Mouse (Mus musculus) G1E-ER4 (cell line): Measurements from ENCODE around the gene Cfap298. TPM values are rescaled to one million over a fixed set of nuclear protein-coding genes. Genes with fewer than 3 reads are reported as not detected.

Source experiments
- GATA1 ChIP-seq: IDR thresholded peaks from one replicate; pipeline ENCODE4 v1.8.0; 2012; ENCODE audit warnings: low read length, inconsistent platforms
- polyA plus RNA-seq: library from polyadenylated mRNA; stranded (reverse); fragments of >175 nt; gene quantifications from 2 replicates; pipeline ENCODE4 v1.2.3, GENCODE M21; 2012

Cfap298 gene
- polyA plus RNA-seq, 1 experiment: 70.5 TPM

DNA sequence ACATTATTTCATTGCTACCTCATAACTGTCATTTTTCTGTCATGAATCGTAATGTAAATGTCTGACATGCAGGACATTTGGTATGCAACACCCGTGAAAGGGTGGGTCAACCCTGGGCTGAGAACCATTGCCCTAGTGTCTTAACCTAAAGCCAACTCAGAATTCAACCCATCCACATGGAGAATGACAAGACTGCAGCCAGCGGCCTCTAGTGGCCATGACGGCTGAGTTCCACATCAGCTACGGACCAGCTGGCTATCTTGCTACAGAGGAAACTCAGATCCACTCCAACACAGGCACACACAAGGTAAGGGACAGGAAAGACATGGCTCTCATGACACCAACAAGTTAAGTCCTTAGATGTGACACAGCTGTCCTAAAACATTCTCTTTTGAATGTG is 9.5 kb downstream of the Cfap298 start:
- no peak for TF ChIP-seq GATA1

DNA sequence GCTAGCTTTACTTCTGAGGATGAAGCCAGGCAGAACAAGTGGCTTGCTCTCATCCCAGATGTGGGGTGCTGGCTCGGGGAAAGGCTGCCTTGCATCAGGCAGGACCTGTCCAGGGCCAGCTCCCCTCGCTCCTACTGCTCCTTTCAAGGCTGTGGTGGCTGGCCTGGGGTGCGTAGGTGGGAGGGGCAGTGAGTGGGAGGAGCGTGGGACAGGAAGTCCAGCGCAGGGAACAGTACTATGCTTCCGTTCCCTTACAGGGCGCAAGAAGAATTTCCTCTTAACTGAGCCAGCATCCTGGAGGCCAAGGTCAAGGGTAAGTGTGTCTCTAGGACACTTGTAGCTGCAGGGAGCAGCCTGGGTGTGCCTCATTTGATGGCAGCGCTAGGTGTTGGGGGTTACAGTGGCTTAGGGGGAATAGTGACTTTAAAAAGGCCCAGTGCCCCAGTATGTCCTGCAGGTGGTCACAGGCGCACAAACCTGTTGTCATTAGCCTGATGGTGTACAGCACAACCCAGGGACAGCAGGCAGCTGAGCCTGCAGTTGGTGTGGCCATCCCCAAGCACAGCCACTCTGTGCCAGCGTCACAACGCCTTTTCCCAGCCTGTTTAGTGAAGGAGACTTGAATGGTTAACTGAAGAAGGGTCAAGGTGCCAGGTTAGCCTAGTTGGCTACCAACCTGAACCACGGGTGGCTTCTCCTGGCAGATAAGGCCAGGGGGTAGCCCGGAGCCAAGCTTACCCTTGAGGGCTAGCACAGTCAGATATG is 10.1 kb downstream of the Cfap298 start:
- no peak for TF ChIP-seq GATA1

DNA sequence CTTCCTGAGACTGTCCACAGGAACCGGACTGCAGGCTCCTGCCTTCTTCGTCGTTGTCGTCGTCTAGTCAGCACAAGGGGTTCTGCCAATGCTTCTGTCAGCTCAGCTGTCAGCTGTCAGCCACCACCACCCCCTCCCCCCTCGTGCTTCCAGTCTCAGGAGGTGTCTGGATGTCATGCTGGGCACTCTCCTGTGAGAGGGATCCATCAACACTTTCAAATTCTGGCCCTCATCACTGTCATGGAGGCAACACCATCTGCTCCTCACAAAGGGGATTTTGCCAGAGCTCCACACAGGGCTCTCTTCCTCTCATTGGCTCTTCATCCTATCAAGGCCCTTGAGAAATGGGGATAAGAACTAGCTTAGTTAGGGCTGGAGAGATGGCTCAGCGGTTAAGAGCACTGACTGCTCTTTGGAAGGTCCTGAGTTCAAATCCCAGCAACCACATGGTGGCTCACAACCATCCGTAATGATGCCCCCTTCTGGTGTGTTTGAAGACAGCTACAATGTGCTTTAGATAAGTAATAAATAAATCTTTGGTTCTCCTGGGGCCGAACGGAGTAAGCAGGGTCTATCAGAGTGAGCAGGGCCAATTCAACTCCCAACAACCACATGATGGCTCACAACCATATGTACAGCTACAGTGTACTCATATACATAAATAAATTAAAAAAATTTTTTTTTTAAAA is 13.3 kb downstream of the Cfap298 start:
- TF ChIP-seq GATA1: no peak

DNA sequence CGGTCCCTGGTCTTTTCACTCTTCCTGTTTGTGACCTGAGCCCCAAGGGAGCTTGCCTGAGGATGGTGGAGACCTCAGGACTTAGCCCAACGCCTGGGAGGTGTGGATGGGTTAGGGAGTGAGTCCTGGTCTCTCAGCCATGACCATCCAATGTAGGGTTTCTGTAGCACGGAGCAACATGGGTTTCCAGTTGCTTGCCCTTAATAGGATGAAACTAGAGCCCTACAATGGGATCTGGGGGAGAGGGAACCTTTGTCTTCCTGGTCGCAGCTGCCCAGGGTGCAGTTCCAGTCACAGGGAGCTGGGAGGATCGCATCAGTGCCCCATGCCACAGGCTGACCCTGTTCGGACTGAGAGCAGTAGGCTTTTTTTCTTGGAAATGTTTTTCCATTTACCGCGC is 17.8 kb downstream of the Cfap298 start:
- no peak for TF ChIP-seq GATA1

DNA sequence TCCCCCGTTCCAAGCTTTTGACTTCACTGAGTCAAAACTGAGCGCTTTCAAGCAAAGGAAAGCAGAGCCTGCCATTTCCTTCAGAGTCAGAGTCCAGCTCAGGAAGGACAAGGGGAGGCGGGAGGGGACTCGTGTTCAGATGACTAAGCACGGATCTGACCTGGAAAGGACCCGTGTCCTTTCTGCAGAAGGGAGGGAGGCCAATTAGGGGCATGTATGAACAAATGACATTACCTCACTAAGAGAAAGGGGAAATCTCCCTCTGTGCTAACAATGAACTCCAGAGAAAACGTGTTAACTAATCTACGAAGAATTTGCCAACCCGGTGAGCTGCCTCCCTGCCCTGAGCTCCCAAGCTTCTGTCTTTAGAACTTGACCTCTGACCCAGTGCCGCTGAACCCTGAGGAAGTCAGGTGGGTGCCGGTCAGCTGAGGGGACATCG is 18.9 kb downstream of the Cfap298 start:
- no peak for TF ChIP-seq GATA1

DNA sequence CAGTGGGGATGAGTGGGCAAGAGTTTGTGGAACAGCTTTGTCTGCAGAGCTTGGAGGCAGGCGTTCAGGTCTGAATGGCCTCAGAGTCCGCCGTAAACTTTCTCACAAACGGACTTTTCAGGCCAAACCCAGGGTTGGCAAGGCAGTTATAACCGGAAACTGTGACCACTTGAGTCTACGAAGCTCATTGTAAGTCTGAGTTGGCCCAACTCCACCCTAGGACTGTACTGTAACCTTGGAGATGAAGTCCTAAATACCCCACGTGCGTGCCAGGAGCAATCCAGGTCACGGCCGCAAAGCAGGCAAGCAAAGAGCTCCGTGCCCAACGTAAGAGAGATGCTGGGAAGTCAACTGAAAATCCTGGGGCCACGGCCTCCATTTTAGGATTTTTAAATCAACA is 23.1 kb downstream of the Cfap298 start:
- TF ChIP-seq GATA1: no peak

DNA sequence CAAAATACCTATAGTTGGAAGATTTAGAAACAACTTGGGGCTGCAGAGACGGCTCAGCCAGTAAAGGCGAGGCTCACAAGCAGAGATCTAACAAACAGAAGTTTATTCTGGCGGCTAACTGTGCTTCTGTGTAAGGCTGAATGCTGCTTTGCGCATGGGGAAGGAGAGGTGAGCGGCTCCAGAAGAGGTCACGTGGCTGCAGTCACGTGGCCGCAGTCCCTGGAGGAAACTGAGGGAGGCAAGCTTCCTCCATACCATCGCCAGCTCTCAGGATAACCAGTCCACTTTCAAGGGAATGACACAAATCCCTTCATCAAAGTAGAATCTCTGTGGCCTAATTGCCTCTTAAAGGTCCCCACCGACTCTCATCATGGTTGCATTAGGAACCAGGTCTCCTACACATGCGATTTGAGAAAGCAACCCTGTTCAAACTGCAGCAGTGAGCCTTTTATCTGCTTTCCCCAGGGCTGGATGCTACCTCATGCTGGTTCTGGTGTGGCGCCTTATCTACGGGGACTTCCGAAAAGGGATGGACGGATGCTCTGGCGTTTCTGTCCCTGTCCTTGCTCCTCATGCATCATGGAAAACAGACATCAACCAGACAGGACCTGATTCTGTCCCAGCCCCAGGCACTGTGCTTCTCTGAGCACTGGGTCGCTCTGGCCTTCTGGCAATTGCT is 23.9 kb downstream of the Cfap298 start:
- no peak for TF ChIP-seq GATA1

DNA sequence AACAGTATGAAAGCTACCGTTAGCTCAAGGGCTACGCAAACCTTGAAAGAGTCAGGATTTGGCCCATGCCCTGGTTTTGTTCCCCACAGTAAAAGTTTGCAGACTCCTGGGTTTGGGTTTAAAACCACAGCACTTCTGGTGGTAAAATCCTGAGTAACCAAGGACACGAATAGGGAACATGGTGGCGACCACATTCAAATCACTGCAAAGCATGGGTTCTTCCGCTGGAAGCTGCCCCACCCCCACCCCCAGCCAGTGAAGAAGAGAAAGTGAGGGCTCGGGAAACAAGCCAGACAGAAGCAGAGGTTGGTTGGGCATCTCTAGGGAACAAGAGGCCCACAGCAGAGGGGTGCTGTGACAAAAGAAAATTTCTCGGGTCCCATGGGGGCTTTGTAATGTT is 27.7 kb downstream of the Cfap298 start:
- no peak for TF ChIP-seq GATA1

DNA sequence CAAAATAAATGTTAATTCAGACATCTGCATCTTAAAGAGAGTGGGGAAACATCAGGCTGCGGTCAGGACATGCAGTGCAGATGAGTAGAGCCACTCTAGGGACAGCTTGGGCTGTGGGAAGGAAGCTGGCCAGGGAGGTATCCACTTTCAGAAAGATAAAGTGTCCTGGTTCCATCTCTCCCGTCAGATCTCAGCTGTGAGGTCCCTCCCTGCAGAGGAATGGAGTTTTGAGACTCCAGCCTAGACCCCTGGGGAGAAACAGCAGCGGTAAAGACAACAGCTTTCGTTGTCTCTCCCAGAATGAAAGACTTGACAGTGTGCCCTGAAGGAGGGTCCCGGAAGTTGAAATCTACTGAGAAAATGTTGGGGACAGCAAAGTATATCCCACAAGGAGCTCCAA is 31.6 kb downstream of the Cfap298 start:
- TF ChIP-seq GATA1: no peak

DNA sequence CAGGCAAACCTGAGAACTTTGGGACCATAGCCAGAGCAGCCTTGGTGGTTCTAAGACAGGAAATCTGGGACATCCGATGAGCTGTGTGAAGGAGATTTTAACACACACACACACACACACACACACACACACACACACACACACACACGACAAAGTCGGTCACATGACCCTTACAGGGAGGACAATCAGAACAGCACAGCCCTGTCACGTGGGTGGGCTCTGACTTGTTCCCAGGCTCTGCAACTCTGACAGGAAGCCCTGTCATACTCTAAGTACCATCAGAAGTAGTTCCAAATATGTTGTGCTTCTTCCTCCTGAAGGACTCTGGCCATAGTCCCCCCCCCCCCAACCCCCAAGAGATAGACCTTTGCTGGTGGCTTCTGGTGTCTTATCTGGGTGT is 33.5 kb downstream of the Cfap298 start:
- no peak for TF ChIP-seq GATA1

DNA sequence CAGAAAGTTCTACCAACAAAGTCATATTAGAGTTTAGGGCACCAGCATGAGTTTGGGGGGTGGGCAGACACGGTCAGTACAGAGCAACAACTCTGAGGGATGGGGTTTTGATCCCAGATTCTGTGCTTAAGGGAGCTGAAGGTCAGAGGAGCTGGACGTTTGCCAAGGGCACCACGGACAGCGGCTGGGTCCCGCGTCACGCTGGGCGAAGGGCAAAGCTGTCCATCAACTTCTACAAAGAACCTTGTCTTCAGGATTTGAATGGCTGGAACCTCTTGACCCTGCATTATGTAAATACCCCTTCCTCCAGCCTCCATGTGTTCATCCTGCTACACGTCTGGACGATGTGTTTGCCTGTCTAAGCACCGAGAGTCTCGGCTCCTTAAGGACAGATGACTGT is 35.4 kb downstream of the Cfap298 start:
- TF ChIP-seq GATA1: no peak

DNA sequence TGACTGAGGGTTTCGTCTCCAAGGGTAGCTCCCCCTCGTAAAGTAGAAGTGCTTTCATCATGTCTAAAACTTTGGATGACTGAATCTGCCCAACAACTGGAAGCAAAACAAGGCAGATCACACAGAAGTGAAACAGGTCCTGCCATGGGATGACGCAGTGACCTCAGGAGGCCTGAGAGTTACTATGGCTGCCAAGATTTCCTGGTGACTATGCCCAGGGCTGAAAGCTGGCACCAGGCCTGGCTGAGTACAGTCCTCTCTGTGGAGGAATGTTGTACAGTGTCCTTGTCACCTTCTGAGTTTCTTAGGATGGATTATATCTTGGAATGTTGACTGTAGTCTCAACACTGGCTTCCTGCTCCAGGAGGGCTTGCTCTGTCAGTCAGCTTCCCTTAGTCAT is 37.3 kb downstream of the Cfap298 start:
- TF ChIP-seq GATA1: no peak

DNA sequence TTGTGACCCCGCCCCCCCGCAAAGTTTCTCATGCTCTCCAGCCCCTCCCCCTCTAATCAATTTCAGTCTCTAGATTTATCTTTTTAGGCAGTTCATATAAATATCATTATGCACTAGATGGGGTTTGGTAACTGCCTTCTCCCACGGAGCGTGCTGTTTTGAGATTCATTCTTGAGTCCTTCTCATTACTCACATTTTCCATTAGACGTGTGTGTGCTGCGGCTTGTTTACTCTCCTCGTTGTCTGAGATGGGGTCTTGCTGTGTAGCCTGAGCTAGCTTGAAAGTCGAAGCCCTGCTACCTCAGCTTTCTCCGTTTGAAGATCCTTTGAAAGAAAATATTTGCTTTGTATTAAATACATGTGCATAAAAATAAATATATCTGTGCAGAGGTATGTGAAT is 41.1 kb downstream of the Cfap298 start:
- no peak for TF ChIP-seq GATA1

DNA sequence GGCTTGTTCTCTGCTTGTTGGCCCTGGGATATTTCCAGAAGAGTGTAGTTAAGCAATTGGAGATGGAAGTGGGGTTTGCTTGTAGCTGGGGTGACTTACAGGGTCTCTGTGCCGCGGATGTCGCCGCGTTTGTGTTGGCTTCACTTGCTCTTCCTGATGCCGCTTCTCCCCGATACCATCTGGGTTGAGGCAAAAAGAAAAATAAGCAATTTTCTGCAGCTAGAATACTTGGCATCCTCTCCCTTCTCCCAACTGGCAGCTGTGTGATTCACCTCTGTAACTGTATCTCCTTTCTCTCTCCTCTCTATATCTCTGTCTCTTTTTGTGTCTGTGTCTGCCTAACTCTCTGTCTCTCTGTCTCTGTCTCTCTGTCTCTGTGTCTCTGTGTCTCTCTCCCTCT is 41.9 kb downstream of the Cfap298 start:
- no peak for TF ChIP-seq GATA1

DNA sequence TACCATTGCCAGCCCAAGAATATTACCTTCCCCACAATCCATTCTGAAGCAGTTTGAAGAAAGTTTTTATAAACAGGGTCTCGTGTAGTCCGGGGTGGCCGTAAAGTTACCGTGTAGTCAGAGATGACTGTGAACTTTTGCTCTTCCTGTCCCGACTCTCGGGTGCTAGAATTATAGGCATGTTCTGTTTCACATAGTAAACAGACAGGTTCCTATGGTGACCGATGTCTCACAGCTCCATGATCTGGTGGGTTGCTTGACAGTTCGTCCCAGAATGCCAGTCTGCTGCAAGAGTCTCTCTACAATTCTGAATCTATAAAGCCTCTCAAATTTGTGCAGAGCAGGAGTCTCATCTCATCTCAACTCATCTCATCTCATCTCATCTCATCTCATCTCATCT is 42.8 kb downstream of the Cfap298 start:
- TF ChIP-seq GATA1: no peak

DNA sequence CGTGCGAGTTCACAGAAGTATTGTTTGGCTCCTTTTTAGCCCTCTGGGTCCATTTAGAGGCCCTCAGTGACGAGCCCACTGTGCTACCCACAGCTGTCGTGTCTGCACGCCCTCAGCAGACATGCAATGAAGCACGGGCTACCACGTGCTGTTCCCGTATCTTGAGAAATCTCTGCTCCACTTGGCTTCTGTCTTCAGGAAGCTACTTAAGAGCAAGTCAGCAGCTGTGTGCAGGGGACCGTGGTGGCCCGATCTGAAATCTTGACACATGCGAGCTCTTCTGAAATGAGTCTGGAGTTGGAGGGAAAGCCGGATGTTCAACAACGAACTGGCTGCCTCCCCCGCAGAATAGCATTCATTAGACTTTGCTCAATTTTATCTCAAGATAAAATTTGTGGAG is 43.3 kb downstream of the Cfap298 start:
- TF ChIP-seq GATA1: no peak

DNA sequence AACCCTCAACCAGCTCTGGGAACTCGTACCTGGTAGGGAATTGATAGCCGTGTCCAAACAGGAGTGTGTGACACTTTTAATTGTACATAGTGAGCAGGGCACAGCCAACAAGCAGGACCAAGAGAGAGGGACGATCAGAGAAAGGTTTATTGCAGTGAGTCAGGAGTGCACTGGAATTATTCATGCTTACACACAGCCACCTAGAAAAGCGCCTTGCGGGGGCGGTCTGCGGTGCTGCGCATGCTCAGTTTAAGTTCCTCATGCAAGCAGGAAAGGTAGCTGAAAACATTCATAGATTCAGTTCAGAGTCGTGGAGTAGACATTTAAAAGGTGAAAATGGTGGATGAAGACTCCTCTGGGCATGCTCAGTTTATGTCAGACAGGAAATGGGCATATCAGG is 44.2 kb downstream of the Cfap298 start:
- no peak for TF ChIP-seq GATA1
